Mouse (Mus musculus): ENCODE measurements around the gene Rnf39. TPM values are rescaled to one million over a fixed set of nuclear protein-coding genes. Genes with fewer than 3 reads are reported as not detected.

The Rnf39 gene
- polyA plus RNA-seq (2015; fragmentation: Nextera tagmentation; extraction: Ambion mirVana): 1.1 and 1.3 TPM in 2 replicates

DNA sequence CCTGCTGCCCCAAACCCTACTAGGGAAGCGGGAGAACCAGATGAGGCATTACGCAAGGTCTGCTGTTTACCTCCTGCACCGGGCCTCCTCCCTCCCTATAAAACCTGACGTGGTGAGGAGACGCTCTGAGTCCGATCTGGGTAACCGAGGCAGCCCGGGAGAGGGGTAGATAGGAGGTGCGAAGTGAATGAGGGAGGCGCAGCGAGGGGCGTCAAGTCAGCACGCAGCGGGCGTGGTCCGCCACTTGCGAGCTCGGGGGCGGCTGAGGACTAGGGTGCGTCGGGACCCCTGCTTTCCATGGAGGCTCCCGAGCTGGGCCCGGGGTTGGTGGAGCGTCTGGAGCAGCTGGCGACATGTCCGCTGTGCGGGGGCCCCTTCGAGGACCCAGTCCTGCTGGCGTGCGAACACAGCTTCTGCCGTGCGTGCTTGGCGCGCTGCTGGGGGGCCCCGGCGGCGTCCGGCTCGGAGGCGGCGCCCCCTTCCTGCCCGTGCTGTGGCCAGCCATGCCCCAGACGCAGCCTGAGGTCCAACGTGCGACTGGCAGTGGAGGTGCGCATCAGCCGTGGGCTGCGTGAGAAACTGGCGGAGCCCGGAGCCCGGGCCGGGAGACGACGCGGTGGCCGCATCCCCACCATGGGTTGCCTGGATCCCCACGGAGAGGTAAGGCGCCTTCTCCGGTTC is at the start of gene Rnf39:
Gene Rnf39 (plus strand): TSS at position 128 of the 681 bp plus-strand sequence.
- Histone ChIP-seq H3K9ac (peak within 1 kb of the TSS; percentile 70), H3K27me3 (peaks cover 54% of the 10 kb centered on the region), H3K4me2 (peak within 1 kb of the TSS; percentile 69), H3K27ac (replicated peaks) (no peak within 1 kb of the TSS), H3K4me3 (peak within 1 kb of the TSS; percentile 41), H3K9me3 (no peaks in the 10 kb centered on the region), H3K36me3 (no peaks in the 10 kb centered on the region), H3K4me1 (replicated peaks) (peaks cover 39% of the 10 kb centered on the region)
- ATAC-seq (ENCODE audit: low read depth): no peak
- 2% methylated on average over 56 of the region's 59 CpGs for WGBS

DNA sequence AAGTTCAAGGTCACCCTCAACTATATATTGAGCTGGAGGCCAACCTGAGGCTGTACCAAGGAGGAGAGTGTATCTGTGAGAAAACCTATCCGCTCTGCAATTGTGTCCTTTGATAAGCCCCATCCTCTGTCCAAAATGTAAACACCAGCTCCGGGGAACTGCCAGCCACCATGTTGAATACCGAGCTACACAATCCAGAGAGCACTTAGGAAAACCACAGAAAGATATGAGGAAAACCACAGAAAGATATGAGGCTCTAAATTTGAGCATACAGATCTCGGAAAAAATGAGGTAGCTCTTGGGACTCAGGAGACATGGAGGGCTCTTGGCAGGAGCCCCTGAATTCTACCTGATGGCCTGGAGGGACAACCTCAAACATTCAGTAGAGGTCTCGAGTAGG is 49.3 kb upstream of the Rnf39 start:
- no peak overlapping the region for H3K27ac ChIP-seq (replicated peaks)
- no peaks in the 10 kb centered on the region for H3K36me3 ChIP-seq
- 83% methylated on average over 5 of the region's 5 CpGs for WGBS
- no peaks in the 10 kb centered on the region; the same call in none of the 2 replicates for H3K27me3 ChIP-seq
- ATAC-seq (ENCODE audit: low read depth): no peak
- no peak overlapping the region for H3K9ac ChIP-seq
- H3K4me2 ChIP-seq: no peak overlapping the region
- H3K9me3 ChIP-seq: no peaks in the 10 kb centered on the region
- H3K4me3 ChIP-seq: no peak overlapping the region
- no peaks in the 10 kb centered on the region for H3K4me1 ChIP-seq (replicated peaks)

DNA sequence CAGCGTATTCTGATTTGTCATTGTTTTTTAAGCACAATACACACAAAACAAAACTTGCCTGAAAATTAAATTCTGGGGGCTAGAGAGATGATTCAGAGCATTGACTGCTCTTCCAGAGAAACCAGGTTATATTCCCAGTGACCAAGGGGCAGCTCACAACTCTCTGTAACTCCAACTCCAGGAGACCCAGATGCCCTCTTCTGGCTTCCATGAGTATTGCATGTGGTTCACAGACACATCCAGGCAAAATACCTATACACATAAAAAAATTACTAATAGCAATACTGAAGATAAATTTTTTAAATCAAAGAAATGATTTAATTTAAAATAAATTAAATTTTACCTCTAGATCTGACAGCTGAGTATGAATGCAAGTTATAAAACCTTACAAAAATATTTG is 46.1 kb upstream of the Rnf39 start:
- no peaks in the 10 kb centered on the region for H3K4me1 ChIP-seq (replicated peaks)
- no peak for ATAC-seq (ENCODE audit: low read depth)
- H3K9ac ChIP-seq: no peak overlapping the region
- no peaks in the 10 kb centered on the region for H3K36me3 ChIP-seq
- H3K27ac ChIP-seq (replicated peaks): no peak overlapping the region
- WGBS: 77% methylated on average over 1 of the region's 1 CpGs
- no peaks in the 10 kb centered on the region for H3K9me3 ChIP-seq
- no peak overlapping the region for H3K4me2 ChIP-seq
- H3K4me3 ChIP-seq: no peak overlapping the region
- no peaks in the 10 kb centered on the region; the same call in 1 of the 2 replicates for H3K27me3 ChIP-seq

DNA sequence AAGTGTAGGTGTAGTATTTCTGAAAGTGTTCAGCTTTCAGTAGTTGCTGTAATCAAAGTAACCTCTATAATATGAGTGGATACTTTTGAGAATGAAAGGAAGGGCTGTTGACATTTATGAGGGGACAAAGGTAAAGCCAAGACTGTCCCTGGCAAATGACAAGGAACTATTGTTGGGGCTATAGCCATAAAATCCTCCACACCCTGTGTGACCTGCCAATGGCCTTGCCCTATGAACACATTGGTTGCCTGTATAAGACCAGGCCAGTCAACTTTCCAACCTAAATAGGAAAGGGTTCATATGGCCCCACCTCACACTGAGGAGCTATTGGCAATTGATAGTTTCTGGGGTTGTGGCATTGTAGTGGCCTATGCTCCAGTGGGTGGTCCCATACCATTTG is 45.7 kb upstream of the Rnf39 start:
- Histone ChIP-seq H3K9ac (no peak overlapping the region), H3K27me3 (no peaks in the 10 kb centered on the region), H3K27ac (replicated peaks) (no peak overlapping the region), H3K36me3 (no peaks in the 10 kb centered on the region), H3K4me1 (replicated peaks) (no peaks in the 10 kb centered on the region), H3K4me3 (no peak overlapping the region), H3K9me3 (no peaks in the 10 kb centered on the region), H3K4me2 (no peak overlapping the region)
- ATAC-seq (ENCODE audit: low read depth): no peak

DNA sequence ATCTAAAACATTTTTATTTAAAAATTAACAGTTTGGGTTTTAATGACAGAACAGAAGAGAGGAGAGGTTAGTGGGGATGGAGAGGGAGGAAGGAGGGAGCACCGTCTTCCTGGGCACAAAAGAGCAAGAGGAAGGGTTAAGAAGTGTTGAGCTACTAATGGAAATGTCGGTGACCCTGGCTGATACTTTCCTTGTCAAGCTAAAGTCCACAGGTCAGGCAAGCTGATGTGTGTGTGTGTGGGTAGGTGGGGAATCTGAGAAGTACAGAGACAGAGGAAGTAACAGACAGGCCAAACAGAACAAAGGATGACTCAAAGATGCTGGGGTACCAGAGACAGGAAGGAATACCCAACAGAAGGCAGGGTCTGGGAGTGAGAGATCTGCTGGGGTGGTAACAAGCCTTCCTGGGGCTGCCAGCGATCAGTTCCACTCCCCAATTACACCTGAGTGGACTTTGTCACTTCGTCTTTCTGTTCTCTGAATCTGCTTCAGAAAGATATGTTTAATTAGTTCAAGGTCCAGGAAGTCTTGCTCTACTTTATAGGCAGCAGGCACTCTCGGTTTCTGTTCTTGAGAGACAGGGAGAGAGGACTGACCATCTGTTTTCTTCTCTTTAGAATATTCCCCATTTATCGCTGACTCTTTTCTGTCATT is 45.0 kb upstream of the Rnf39 start, which contains the start of gene Trim31:
Gene Trim31 (plus strand): TSS at position 567 of the 654 bp plus-strand sequence.
- Histone ChIP-seq H3K4me1 (replicated peaks) (no peaks in the 10 kb centered on the region), H3K4me3 (no peak within 1 kb of the TSS), H3K9me3 (no peaks in the 10 kb centered on the region), H3K4me2 (no peak within 1 kb of the TSS), H3K36me3 (no peaks in the 10 kb centered on the region), H3K27ac (replicated peaks) (no peak within 1 kb of the TSS), H3K9ac (no peak within 1 kb of the TSS), H3K27me3 (no peaks in the 10 kb centered on the region)
- ATAC-seq (ENCODE audit: low read depth): no peak
- WGBS: 71% methylated on average over 6 of the region's 6 CpGs

DNA sequence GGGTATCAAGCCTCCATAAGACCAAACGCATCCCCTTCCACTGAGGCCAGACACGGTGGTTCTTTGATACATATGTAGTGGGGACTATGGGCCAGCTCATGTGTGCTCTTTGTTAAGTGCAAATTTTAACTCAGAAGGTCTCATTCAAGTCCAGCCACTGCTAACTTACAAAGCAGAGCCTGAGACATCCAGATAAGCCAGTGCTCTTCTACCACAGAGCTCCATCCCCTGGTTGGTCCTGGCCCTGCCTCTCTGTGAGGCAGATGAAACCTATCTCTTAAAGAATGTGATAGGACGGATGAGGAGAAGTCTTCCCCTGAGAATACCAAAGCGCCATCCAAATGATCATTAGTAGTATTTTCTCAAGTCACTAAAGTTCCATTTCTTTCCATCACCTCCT is 43.3 kb upstream of the Rnf39 start:
- Histone ChIP-seq H3K27me3 (no peaks in the 10 kb centered on the region), H3K4me3 (no peak overlapping the region), H3K4me2 (no peak overlapping the region), H3K9me3 (no peaks in the 10 kb centered on the region), H3K9ac (no peak overlapping the region), H3K27ac (replicated peaks) (no peak overlapping the region), H3K36me3 (no peaks in the 10 kb centered on the region), H3K4me1 (replicated peaks) (no peaks in the 10 kb centered on the region)
- WGBS: 91% methylated on average over 4 of the region's 4 CpGs
- no peak for ATAC-seq (ENCODE audit: low read depth)

DNA sequence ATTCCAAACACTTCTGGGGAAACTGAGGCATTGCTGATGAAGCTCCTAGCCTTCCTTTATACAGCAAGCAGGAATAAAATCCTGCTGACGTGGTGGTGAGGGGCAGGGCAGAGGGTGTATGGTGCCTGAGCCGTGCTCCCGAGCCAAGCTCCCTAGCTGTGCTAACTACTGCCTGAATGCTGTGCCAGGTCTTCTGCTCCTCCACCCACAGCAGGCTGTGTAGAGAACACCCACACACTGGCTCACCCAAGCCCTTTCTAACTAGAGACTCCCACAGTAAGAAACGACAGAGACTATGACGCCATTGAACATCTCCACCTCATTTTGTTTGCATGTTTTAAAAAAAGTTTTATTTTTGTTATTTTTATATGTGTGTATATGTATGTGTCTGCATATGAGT is 42.7 kb upstream of the Rnf39 start:
- H3K4me2 ChIP-seq: no peak overlapping the region
- no peak for ATAC-seq (ENCODE audit: low read depth)
- 82% methylated on average over 5 of the region's 5 CpGs for WGBS

DNA sequence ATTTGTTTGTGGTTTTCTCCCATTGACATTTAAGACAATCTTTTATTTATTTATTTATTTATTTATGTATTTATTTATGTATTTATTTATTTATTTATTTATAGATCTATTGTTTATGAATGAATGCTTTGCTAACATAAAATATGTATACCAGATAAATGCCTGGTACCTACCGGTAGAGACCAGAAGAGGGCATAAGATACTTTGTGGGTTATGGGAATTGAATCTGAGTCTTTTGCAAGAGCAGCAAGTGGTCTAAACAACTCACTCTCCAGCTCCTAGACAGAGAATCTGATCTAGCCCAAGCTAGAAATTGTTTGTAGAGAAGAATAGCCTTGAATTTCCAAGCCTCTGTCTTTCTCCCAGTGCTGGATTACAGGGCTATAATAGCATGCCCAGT is 42.0 kb upstream of the Rnf39 start:
- Histone ChIP-seq H3K4me2 (no peak overlapping the region), H3K4me3 (no peak overlapping the region), H3K4me1 (replicated peaks) (no peaks in the 10 kb centered on the region), H3K9me3 (no peaks in the 10 kb centered on the region), H3K9ac (no peak overlapping the region), H3K27me3 (no peaks in the 10 kb centered on the region), H3K36me3 (no peaks in the 10 kb centered on the region), H3K27ac (replicated peaks) (no peak overlapping the region)
- 42% methylated on average over 1 of the region's 1 CpGs for WGBS
- ATAC-seq (ENCODE audit: low read depth): no peak

More for the DNA sequence above, 42.7 kb upstream of the Rnf39 start:
- Histone ChIP-seq H3K9me3 (no peaks in the 10 kb centered on the region), H3K4me1 (replicated peaks) (no peaks in the 10 kb centered on the region), H3K9ac (no peak overlapping the region), H3K4me3 (no peak overlapping the region), H3K36me3 (no peaks in the 10 kb centered on the region), H3K27ac (replicated peaks) (no peak overlapping the region), H3K27me3 (no peaks in the 10 kb centered on the region)

DNA sequence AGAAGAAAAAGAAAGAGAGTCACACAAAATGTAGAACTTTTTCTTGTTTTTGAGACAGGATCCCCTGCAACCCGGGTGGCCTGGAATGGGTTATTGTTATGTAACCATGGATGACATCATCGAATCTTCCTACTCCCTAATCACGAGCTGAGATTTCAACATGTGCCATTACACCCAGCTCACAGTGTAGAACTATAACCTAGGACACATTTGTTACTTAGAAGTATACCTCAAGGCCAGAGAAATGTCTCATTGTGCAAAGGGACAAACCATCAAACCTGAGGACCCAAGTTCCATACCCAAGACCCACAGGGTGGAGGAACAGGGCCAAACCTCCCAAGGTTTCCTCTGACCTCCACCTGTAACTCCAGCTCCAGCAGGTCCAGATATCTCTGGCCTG is 39.1 kb upstream of the Rnf39 start:
- Histone ChIP-seq H3K9me3 (no peaks in the 10 kb centered on the region), H3K36me3 (no peaks in the 10 kb centered on the region), H3K27me3 (no peaks in the 10 kb centered on the region), H3K9ac (no peak overlapping the region), H3K4me3 (no peak overlapping the region), H3K4me2 (no peak overlapping the region), H3K27ac (replicated peaks) (no peak overlapping the region), H3K4me1 (replicated peaks) (no peaks in the 10 kb centered on the region)
- no peak for ATAC-seq (ENCODE audit: low read depth)
- 80% methylated on average over 3 of the region's 3 CpGs for whole genome bisulfite sequencing

DNA sequence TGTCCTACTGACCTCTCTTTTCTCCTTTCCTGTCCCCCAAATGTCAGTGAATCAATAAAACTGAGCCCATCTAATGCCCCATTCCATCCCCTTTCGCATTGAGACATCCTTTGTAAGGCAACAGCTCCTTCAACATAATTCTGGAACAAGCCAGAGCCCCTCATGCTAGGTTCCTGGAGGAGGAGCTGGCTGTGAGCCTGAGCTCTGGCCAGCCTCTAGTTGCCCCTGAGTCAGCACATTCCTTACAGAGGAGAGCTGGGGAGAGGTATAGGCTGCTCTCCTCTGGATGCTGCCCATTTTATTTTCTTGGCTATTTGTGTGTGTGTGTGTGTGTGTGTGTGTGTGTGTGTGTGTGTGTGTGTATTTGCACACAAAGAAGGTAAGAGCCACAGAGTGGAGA is 34.5 kb upstream of the Rnf39 start:
- Histone ChIP-seq H3K9ac (no peak overlapping the region), H3K4me3 (no peak overlapping the region), H3K27ac (replicated peaks) (no peak overlapping the region), H3K4me1 (replicated peaks) (no peaks in the 10 kb centered on the region), H3K4me2 (no peak overlapping the region), H3K36me3 (no peaks in the 10 kb centered on the region), H3K27me3 (no peaks in the 10 kb centered on the region), H3K9me3 (no peaks in the 10 kb centered on the region)
- no peak for ATAC-seq (ENCODE audit: low read depth)
- WGBS: 58% methylated on average over 1 of the region's 1 CpGs

DNA sequence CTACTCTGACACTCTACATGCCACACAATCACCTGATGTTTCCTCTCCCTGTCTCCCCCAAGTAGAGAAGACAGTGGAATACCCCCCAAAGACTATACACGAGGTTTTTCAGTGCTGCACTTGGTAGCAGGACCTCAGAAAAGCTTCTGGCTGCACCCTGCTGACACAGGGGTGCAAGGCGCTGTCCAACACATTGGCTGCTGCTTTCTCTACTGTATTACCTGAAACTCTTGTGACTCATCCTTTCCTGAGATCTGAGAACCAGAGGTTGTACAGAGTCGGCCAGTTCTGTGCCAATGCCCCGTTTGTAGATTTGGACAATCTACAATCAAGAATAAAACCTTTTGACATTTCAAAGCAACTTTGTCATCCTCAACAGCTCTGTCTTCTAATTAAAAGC is 32.9 kb upstream of the Rnf39 start:
- H3K4me2 ChIP-seq: no peak overlapping the region
- H3K9me3 ChIP-seq: no peaks in the 10 kb centered on the region
- H3K4me3 ChIP-seq: no peak overlapping the region
- no peak overlapping the region for H3K9ac ChIP-seq
- no peaks in the 10 kb centered on the region for H3K36me3 ChIP-seq
- no peaks in the 10 kb centered on the region for H3K27me3 ChIP-seq
- H3K27ac ChIP-seq (replicated peaks): no peak overlapping the region
- H3K4me1 ChIP-seq (replicated peaks): no peaks in the 10 kb centered on the region
- 66% methylated on average over 4 of the region's 4 CpGs for WGBS
- no peak for ATAC-seq (ENCODE audit: low read depth)

DNA sequence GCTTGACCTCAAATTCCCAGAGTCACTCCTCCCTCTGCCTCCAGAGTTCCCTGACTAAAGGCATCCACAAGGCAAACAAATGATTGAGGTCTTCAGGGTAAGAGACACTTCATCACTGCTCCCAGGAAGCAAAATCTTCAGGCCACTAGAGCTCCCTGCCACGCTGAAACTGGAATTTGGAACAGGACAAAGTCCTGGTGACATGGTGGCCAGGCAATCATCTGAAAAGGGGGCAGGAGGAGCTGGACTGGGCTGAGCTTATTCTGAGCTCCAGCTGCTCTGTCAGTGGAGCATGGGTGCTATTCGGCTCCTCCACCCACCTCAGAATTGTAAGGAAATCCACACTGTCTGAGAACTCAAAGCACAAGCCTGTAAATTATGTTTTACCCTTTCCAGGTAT is 30.7 kb upstream of the Rnf39 start:
- Histone ChIP-seq H3K27ac (replicated peaks) (no peak overlapping the region), H3K9me3 (no peaks in the 10 kb centered on the region), H3K36me3 (no peaks in the 10 kb centered on the region), H3K9ac (no peak overlapping the region), H3K4me2 (no peak overlapping the region), H3K4me1 (replicated peaks) (no peaks in the 10 kb centered on the region), H3K4me3 (no peak overlapping the region), H3K27me3 (no peaks in the 10 kb centered on the region)
- WGBS: 79% methylated on average over 2 of the region's 2 CpGs
- ATAC-seq (ENCODE audit: low read depth): no peak

DNA sequence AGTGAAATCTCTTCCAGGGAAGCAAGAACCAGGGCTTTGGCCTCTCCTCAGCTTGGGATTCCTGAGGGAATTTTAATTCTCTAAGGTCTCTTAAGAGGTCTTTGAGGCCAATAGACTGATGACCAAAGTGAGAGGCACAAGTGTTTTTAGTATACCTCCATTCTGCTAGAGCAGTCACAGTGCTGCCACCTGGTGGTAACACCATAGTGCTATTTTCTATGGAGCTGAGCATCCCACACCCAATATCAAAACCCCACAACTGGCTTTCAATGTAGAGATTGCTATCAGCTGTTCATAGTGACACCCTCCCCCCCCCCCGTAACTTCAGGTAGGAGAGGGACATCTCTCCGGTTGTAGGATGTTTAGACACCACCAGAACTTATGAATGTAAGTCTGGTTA is 28.6 kb upstream of the Rnf39 start:
- H3K9ac ChIP-seq: no peak overlapping the region
- no peaks in the 10 kb centered on the region for H3K27me3 ChIP-seq
- WGBS: 10% methylated on average over 2 of the region's 2 CpGs
- no peak overlapping the region for H3K27ac ChIP-seq (replicated peaks)
- no peak overlapping the region for H3K4me3 ChIP-seq
- 0 out of 2 replicates have a peak, but pooled peaks have one; percentile 47 for ATAC-seq (ENCODE audit: low read depth)
- H3K9me3 ChIP-seq: no peaks in the 10 kb centered on the region
- no peaks in the 10 kb centered on the region for H3K4me1 ChIP-seq (replicated peaks)
- no peak overlapping the region for H3K4me2 ChIP-seq
- no peaks in the 10 kb centered on the region for H3K36me3 ChIP-seq
